Mouse (Mus musculus) midbrain, embryonic 10.5 days (tissue): ENCODE measurements around the gene Rora. TPM values are rescaled to one million over a fixed set of nuclear protein-coding genes. Genes with fewer than 3 reads are reported as not detected.

Experiments used
- DNase-seq: peaks from one replicate; pipeline ENCODE4 v3.0.0-alpha.2; 2017; ENCODE audit warnings: low spot score
- H3K27ac ChIP-seq: fragments of 300-500 bp; sonication (generic); replicated peaks from 2 replicates; pipeline ENCODE4 v1.5.1; 2016; ENCODE audit warnings: mild to moderate bottlenecking
- H3K27me3 ChIP-seq: fragments of 300-500 bp; sonication (generic); 2 replicates; pipeline ENCODE4 v1.6.1; 2016; ENCODE audit warnings: low read depth, mild to moderate bottlenecking; ENCODE audit not compliant: poor library complexity, severe bottlenecking
- H3K36me3 ChIP-seq: fragments of 300-500 bp; sonication (generic); 2 replicates; pipeline ENCODE4 v1.6.1; 2016; ENCODE audit warnings: mild to moderate bottlenecking, moderate library complexity
- H3K4me1 ChIP-seq: fragments of 300-500 bp; sonication (generic); 2 replicates; pipeline ENCODE4 v1.6.1; 2016
- H3K4me3 ChIP-seq: fragments of 300-500 bp; sonication (generic); 2 replicates; pipeline ENCODE4 v1.5.1; 2016; ENCODE audit warnings: mild to moderate bottlenecking, moderate library complexity
- H3K9me3 ChIP-seq: fragments of 300-500 bp; sonication (generic); replicated peaks from 2 replicates; pipeline ENCODE4 v1.6.1; 2016; ENCODE audit warnings: mild to moderate bottlenecking
- WGBS: fragments of 180-500 bp; shearing (Covaris S2); methylation state at CpG from one replicate; pipeline ENCODE4 v1.1.7; 2016; 5-methylcytosine and 5-hydroxymethylcytosine counted together
- polyA plus RNA-seq: library from polyadenylated mRNA; unstranded; fragments of >200 nt; fragmentation: Nextera tagmentation; extraction: Ambion mirVana; gene quantifications from 2 replicates; pipeline ENCODE4 v1.2.1, GENCODE M21; 2016

Gene Rora
- polyA plus RNA-seq, 1 experiment from 2014 or later, result 4.1 TPM

GRCm38 (mm10) chr9:68957793-68958192 is 304.2 kb downstream of the Rora start:
- no peaks in the 10 kb centered on the region for H3K36me3 ChIP-seq
- peaks cover 17% of the 10 kb centered on the region for H3K4me1 ChIP-seq
- H3K27ac ChIP-seq, result no peak overlapping the region
- DNase-seq, result no peak
- 93% methylated on average over 3 of the region's 3 CpGs for WGBS
- no peaks in the 10 kb centered on the region for H3K9me3 ChIP-seq
- no peak overlapping the region for H3K4me3 ChIP-seq
- no peaks in the 10 kb centered on the region for H3K27me3 ChIP-seq

- 71% methylated on average over 5 of the region's 5 CpGs for WGBS
- Histone ChIP-seq H3K27ac (0 out of 2 replicates have a peak overlapping the region, but pooled peaks have one; percentile 3), H3K4me1 (peaks cover 17% of the 10 kb centered on the region), H3K9me3 (no peaks in the 10 kb centered on the region), H3K4me3 (no peak overlapping the region), H3K36me3 (no peaks in the 10 kb centered on the region), H3K27me3 (no peaks in the 10 kb centered on the region)
- DNase-seq, result no peak
These were observed 305.3 kb downstream of the Rora start for GRCm38 (mm10) chr9:68958919-68959318.

- WGBS, result 92% methylated on average over 5 of the region's 5 CpGs
- no peak overlapping the region for H3K4me3 ChIP-seq
- H3K36me3 ChIP-seq, result no peaks in the 10 kb centered on the region
- no peaks in the 10 kb centered on the region; the same call in 1 of the 2 replicates for H3K27me3 ChIP-seq
- no peak for DNase-seq
- H3K9me3 ChIP-seq, result no peaks in the 10 kb centered on the region
- peaks cover 11% of the 10 kb centered on the region; the same call in 1 of the 2 replicates for H3K4me1 ChIP-seq
- H3K27ac ChIP-seq, result no peak overlapping the region
These were observed 310.3 kb downstream of the Rora start for GRCm38 (mm10) chr9:68963898-68964297.

DNA sequence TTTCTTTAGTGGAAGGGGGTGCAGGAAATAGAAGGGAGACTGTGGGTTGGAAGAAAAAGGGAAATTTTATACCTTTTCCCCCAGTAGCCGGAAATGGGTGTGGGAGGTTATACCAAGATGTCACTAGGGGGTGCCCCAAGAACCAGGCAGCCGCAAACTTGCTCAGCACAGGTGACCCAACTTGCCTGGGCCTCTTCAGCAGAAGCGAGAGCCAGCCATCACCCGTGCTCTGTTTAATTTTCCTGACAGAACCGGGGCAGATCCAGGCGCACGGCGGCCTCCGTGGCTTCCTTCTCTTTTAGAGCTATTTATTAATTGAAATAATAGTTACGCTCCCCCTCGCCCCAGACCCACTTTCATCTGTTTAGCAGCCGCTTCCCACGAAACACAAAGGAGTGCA is 313.0 kb downstream of the Rora start:
- Histone ChIP-seq H3K4me3 (no peak overlapping the region), H3K9me3 (no peaks in the 10 kb centered on the region), H3K4me1 (peaks cover 5% of the 10 kb centered on the region; the same call in 1 of the 2 replicates), H3K27me3 (peaks cover 5% of the 10 kb centered on the region; the same call in 1 of the 2 replicates), H3K36me3 (no peaks in the 10 kb centered on the region), H3K27ac (no peak overlapping the region)
- no peak for DNase-seq
- 57% methylated on average over 13 of the region's 13 CpGs for WGBS

DNA sequence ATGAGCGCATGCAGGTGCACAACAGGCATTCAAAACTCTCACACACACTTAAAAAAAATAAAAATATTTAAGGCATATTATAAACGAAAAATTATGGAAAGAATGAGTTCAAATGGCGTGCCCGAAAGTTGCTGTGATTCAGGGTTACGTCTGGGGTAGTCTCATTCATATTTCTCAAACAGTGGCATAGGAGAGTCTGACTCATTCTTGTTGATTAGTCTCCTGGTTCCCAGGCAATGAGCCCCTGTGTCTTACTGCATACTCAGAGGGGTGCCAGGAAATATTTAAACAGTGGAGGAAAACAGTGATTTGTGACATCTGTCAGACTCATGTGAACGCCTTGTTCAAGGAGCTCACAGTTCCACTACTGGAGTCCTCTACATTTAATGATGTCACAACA is 316.5 kb downstream of the Rora start:
- no peak overlapping the region for H3K4me3 ChIP-seq
- H3K27ac ChIP-seq, result no peak overlapping the region
- DNase-seq, result no peak
- H3K27me3 ChIP-seq, result peaks cover 15% of the 10 kb centered on the region; the same call in 1 of the 2 replicates
- peaks cover 5% of the 10 kb centered on the region; the same call in 1 of the 2 replicates for H3K4me1 ChIP-seq
- no peaks in the 10 kb centered on the region for H3K9me3 ChIP-seq
- WGBS, result 86% methylated on average over 6 of the region's 6 CpGs
- no peaks in the 10 kb centered on the region for H3K36me3 ChIP-seq

GRCm38 (mm10) chr9:68972277-68972676 is 318.7 kb downstream of the Rora start:
- WGBS, result 83% methylated on average over 7 of the region's 7 CpGs

GRCm38 (mm10) chr9:68974517-68974916 is 320.9 kb downstream of the Rora start:
- WGBS, result 92% methylated on average over 2 of the region's 2 CpGs
- H3K4me1 ChIP-seq, result peaks cover 25% of the 10 kb centered on the region
- H3K36me3 ChIP-seq, result no peaks in the 10 kb centered on the region
- DNase-seq, result no peak
- no peak overlapping the region for H3K27ac ChIP-seq
- H3K9me3 ChIP-seq, result no peaks in the 10 kb centered on the region
- H3K27me3 ChIP-seq, result peaks cover 38% of the 10 kb centered on the region
- no peak overlapping the region for H3K4me3 ChIP-seq

More at GRCm38 (mm10) chr9:68972277-68972676, 318.7 kb downstream of the Rora start:
- no peak for DNase-seq
- Histone ChIP-seq H3K4me3 (no peak overlapping the region), H3K27ac (no peak overlapping the region), H3K4me1 (peaks cover 16% of the 10 kb centered on the region), H3K27me3 (peaks cover 16% of the 10 kb centered on the region; the same call in 1 of the 2 replicates), H3K36me3 (no peaks in the 10 kb centered on the region), H3K9me3 (no peaks in the 10 kb centered on the region)

GRCm38 (mm10) chr9:68976136-68976535 is 322.6 kb downstream of the Rora start:
- WGBS, result 49% methylated on average over 5 of the region's 5 CpGs
- no peak overlapping the region for H3K4me3 ChIP-seq
- 0 out of 2 replicates have a peak overlapping the region, but pooled peaks have one; percentile 7 for H3K27ac ChIP-seq
- H3K4me1 ChIP-seq, result peaks cover 25% of the 10 kb centered on the region
- peaks cover 54% of the 10 kb centered on the region for H3K27me3 ChIP-seq
- no peaks in the 10 kb centered on the region for H3K36me3 ChIP-seq
- DNase-seq, result peak; percentile 23
- H3K9me3 ChIP-seq, result no peaks in the 10 kb centered on the region

DNA sequence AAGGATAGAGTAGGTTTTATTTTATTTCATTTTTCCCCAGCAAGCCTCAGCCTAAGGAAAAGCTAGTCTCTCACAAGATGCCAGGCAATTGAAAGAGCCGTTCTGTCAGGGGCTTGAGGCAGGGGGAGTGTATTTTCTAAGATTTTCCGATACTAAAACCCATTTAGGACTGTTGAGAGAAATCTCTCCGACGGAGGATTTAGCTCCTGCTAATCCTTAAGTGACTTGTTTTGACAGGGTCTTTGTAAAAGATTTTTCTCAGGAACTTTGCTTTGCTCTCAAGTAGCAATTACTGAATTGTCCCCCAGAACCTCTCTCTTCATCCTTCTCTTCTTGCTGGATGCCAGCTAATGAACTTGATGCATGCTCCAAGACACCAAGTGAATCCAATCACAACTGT is 323.3 kb downstream of the Rora start:
- H3K36me3 ChIP-seq, result no peaks in the 10 kb centered on the region
- peaks cover 55% of the 10 kb centered on the region for H3K27me3 ChIP-seq
- no peak overlapping the region for H3K4me3 ChIP-seq
- DNase-seq, result no peak
- H3K4me1 ChIP-seq, result peaks cover 29% of the 10 kb centered on the region
- 19% methylated on average over 4 of the region's 4 CpGs for WGBS
- peak overlapping the region; percentile 7; the same call in 1 of the 2 replicates for H3K27ac ChIP-seq
- H3K9me3 ChIP-seq, result no peaks in the 10 kb centered on the region

DNA sequence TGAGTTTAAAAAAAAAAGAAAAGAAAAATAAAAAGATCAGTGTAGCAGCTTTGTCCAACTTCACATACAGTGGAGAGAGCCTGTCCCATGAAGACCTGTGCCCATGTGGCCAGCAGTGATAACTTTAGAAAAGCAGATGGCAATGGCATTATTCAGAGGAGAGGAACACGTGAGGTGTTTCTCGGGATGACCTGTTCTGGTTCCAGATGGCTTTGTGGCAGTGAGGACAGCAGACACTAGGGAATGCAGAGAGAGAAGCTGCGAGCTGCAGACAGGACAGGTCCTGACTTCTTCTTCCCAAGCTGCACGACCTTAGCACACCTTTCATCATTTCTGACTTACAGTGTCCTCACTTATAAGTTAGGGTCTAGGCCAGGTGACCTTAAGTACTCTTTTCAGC is 325.1 kb downstream of the Rora start:
- Histone ChIP-seq H3K4me3 (no peak overlapping the region), H3K36me3 (no peaks in the 10 kb centered on the region), H3K27ac (no peak overlapping the region), H3K27me3 (peaks cover 71% of the 10 kb centered on the region), H3K4me1 (peaks cover 39% of the 10 kb centered on the region), H3K9me3 (no peaks in the 10 kb centered on the region)
- 79% methylated on average over 4 of the region's 4 CpGs for WGBS
- DNase-seq, result no peak

DNA sequence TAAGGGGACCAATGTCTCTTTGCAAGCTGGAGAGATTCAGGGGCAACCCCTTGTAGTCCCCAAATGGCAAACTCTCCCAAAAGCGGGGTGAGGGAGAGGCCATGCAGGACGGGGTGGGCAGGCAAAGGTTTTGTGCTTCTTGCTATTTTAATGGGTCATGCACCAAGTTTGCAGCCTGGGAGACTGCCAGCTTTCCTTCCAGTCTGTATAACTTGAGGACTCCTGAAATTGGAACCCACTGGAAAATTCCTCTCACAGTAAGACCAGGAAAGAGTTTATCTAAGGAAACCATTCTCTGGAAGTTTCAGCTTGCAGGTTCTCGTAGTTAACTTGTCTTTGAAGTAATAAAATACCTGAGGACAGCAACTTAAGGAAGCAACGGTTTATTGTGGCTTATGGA is 326.5 kb downstream of the Rora start:
- Histone ChIP-seq H3K4me1 (peaks cover 46% of the 10 kb centered on the region), H3K27me3 (peaks cover 79% of the 10 kb centered on the region), H3K36me3 (no peaks in the 10 kb centered on the region), H3K4me3 (no peak overlapping the region), H3K9me3 (no peaks in the 10 kb centered on the region), H3K27ac (no peak overlapping the region)
- no peak for DNase-seq
- 87% methylated on average over 4 of the region's 4 CpGs for WGBS

GRCm38 (mm10) chr9:68985046-68985445 is 331.5 kb downstream of the Rora start:
- 81% methylated on average over 6 of the region's 6 CpGs for WGBS
- H3K4me1 ChIP-seq, result peaks cover 31% of the 10 kb centered on the region

GRCm38 (mm10) chr9:68985796-68986195 is 332.2 kb downstream of the Rora start:
- Histone ChIP-seq H3K4me3 (no peak overlapping the region), H3K27ac (no peak overlapping the region), H3K27me3 (peaks cover 83% of the 10 kb centered on the region), H3K36me3 (no peaks in the 10 kb centered on the region), H3K4me1 (peaks cover 31% of the 10 kb centered on the region), H3K9me3 (no peaks in the 10 kb centered on the region)
- no peak for DNase-seq
- WGBS, result 21% methylated on average over 3 of the region's 3 CpGs

More at GRCm38 (mm10) chr9:68985046-68985445, 331.5 kb downstream of the Rora start:
- Histone ChIP-seq H3K4me3 (no peak overlapping the region), H3K27me3 (peaks cover 91% of the 10 kb centered on the region), H3K27ac (no peak overlapping the region), H3K36me3 (no peaks in the 10 kb centered on the region), H3K9me3 (no peaks in the 10 kb centered on the region)
- no peak for DNase-seq
